Mouse (Mus musculus) lung, postnatal 0 days (tissue): Measurements from ENCODE around the gene Ccl22.

ENCODE experiments used
- CTCF ChIP-seq: IDR thresholded peaks from 2 replicates; pipeline ENCODE4 v1.5.1; 2016; ENCODE audit warnings: antibody characterized with exemption, mild to moderate bottlenecking
- EP300 ChIP-seq: IDR thresholded peaks from 2 replicates; pipeline ENCODE4 v1.6.1; 2016; ENCODE audit warnings: antibody characterized with exemption, mild to moderate bottlenecking, control low read depth

DNA sequence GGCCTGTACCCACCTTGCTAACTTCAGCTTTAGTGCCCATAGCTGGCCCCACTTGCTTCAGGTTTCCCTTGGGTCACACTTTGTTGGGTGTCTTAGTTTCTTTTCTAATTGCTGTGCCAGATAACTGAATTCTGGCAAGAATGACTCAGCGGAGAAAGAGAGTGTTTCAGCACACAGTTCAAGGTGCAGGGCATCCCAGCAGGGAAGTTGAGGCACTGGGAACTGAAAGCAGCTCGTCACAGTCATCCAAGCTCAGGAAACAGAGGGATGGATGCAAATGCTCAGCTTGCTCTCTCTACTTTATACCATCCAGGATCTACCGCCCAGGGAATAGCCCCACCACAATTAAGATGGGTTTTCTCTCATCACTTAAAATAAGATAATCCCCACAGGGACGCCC lies 3.0 kb downstream of the Ccl22 start:
- TF ChIP-seq EP300, result no peak
- no peak for TF ChIP-seq CTCF
